Mouse (Mus musculus): ENCODE measurements around the gene Kcnh6.

DNA sequence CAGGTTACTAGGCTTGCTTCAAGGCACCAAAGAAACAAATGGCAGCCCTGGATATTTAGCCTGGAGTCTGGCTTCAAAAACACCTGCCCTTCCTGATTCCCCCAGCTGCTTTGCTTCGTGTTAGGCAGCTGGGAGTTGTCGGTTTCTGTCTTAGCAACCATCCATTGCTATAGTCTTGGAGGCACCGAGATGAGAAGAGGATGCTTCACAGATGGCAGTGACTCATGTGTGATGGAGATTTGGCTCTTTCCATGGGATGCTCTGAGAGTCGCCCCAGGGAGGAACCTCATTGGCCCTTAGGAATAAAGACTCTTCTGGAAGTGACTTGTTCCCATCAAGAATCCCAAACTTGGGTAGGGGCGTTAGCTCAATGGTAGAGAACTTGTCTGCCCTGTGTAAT lies 8.5 kb downstream of the Kcnh6 start:
- no peak for TF ChIP-seq POLR2A (IDR thresholded peaks at IDR 0.05; ENCODE audit: insufficient read length, low read depth)
- no peak for TF ChIP-seq TCF12 (IDR thresholded peaks at IDR 0.05; ENCODE audit: insufficient read depth, poor library complexity, severe bottlenecking)
- TF ChIP-seq USF1 (IDR thresholded peaks at IDR 0.05; ENCODE audit: low read depth) = no peak
- TF ChIP-seq MAX (IDR thresholded peaks at IDR 0.05; ENCODE audit: low read depth) = no peak
- no peak for TF ChIP-seq TCF3 (IDR thresholded peaks at IDR 0.05; ENCODE audit: insufficient read length, low read depth)
- no peak for TF ChIP-seq SRF (IDR thresholded peaks at IDR 0.05; ENCODE audit: control insufficient read depth, insufficient read length, low read depth)
- no peak for TF ChIP-seq MYOD1 (IDR thresholded peaks at IDR 0.05; ENCODE audit: control insufficient read depth in 1 of 3, insufficient read length in 2 of 3, low read depth in 2 of 3)
- TF ChIP-seq MYOG (IDR thresholded peaks at IDR 0.05; ENCODE audit: control insufficient read depth in 1 of 3, insufficient read depth in 1 of 3, insufficient read length in 2 of 3, low read depth in 2 of 3) = no peak
- no peak for TF ChIP-seq POLR2AphosphoS2 (IDR thresholded peaks at IDR 0.05; ENCODE audit: insufficient read length, low read depth)

Data from myocyte (in vitro differentiated cells).